Mouse (Mus musculus): ENCODE data around the gene Ube2d1. TPM values are rescaled to one million over a fixed set of nuclear protein-coding genes. Genes with fewer than 3 reads are reported as not detected.

The Ube2d1 gene
- polyA plus RNA-seq, 1 experiment from 2014 or later = 125 TPM

Other genes starting within 250 kb of the Ube2d1 start
- 8.5 and 8.9 TPM in 2 replicates for gene Bicc1, start 125.6 kb downstream of the Ube2d1 start, polyA plus RNA-seq (2014; fragmentation: Nextera tagmentation; extraction: Ambion mirVana)
- gene Tfam, start 47.0 kb downstream of the Ube2d1 start, polyA plus RNA-seq (2014; fragmentation: Nextera tagmentation; extraction: Ambion mirVana) = 112 and 114 TPM in 2 replicates
- 109 and 111 TPM in 2 replicates for gene Cisd1, start 59.7 kb upstream of the Ube2d1 start, polyA plus RNA-seq (2014; fragmentation: Nextera tagmentation; extraction: Ambion mirVana)
- gene Ipmk, start 62.5 kb upstream of the Ube2d1 start, polyA plus RNA-seq (2014; fragmentation: Nextera tagmentation; extraction: Ambion mirVana) = 20.9 and 21.0 TPM in 2 replicates